Mouse (Mus musculus): ENCODE measurements around the gene Gipr.

DNA sequence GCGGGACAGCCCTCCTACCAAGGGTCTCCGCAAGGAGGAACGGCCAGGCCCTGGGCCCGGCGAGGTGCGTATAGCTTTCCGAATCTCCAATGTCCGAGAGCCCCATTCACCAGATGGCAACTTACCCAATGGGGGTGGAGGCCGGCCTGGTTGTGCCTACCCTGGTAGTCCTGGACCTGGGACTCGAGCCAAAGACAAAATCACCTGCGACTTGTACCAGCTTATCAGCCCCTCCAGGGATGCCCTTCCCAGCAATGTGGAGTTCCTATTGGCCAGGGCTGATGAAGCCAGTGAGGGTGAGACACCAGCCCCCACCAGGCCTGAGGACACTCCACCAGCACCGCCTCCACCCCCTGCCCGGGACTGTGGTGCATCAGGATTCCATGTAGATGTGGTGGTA, 29.8 kb downstream of the Gipr start:
- TF ChIP-seq GATA1 (IDR thresholded peaks at IDR 0.05; ENCODE audit: borderline replicate concordance, low read length) (no peak), FLI1 (IDR thresholded peaks at IDR 0.05; ENCODE audit: low read length) (no peak)
